Mouse (Mus musculus): ENCODE data around the gene Gm11009. TPM values are rescaled to one million over a fixed set of nuclear protein-coding genes. Genes with fewer than 3 reads are reported as not detected.
"Not testable (repeated sequence)": the region's sequence is repeated elsewhere in the genome, so short reads cannot be mapped to it uniquely, and the experiment has no call there.

The Gm11009 gene
- not detected in 2 replicates for polyA plus RNA-seq (2015; fragmentation: Nextera tagmentation; extraction: Ambion mirVana)

DNA sequence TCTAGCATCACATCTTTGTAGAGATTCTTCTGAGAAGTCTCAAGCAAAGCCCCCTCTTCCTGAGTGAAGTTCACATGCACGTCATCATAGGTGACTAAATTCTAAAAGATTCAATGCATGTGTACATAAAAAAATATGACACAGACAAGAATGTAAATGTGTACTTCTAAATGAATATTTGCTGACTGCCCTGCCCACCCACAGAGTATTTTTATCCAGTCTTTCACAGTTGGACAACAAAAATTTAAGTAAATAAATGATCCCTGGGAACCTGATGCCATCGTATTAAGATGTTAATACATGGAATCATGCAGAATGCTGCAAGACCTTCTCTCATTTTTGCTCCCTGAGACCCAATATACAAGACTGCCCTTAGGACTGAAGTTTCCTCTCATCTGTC is at the start of gene Gm11009:
Gm11009 (minus strand) TSS at position 101 of the 400 bp plus-strand sequence.
- H3K27me3 ChIP-seq; H3K27ac ChIP-seq; H3K9me3 ChIP-seq; H3K4me2 ChIP-seq; H3K4me3 ChIP-seq; ATAC-seq (ENCODE audit: insufficient number of reproducible peaks, insufficient read depth, low FRiP score, low TSS enrichment, low read depth); H3K36me3 ChIP-seq; H3K9ac ChIP-seq; H3K4me1 ChIP-seq: not testable (repeated sequence)
- no CpG with 5 or more reads among the region's 2 CpGs for WGBS

Other genes starting within 250 kb of the Gm11009 start
- gene Gm2004, start 169.7 kb downstream of the Gm11009 start, polyA plus RNA-seq (2015; fragmentation: Nextera tagmentation; extraction: Ambion mirVana): 1.2 TPM in 1 of 2 replicates, not detected in the other
- gene 2210418O10Rik, start 92.9 kb downstream of the Gm11009 start, polyA plus RNA-seq (2015; fragmentation: Nextera tagmentation; extraction: Ambion mirVana): 7.5 and 18.0 TPM in 2 replicates
- gene Gm14435, start 104.1 kb upstream of the Gm11009 start, polyA plus RNA-seq (2015; fragmentation: Nextera tagmentation; extraction: Ambion mirVana): 14.3 and 15.7 TPM in 2 replicates
- gene Gm14434, start 167.3 kb upstream of the Gm11009 start, polyA plus RNA-seq (2015; fragmentation: Nextera tagmentation; extraction: Ambion mirVana): 1.1 and 9.8 TPM in 2 replicates
- not detected in 2 replicates for gene Zfp967, start 201.6 kb upstream of the Gm11009 start, polyA plus RNA-seq (2015; fragmentation: Nextera tagmentation; extraction: Ambion mirVana)

Measured in embryonic facial prominence, embryonic 13.5 days (tissue).